Mouse (Mus musculus): Measurements from ENCODE around the gene Klhdc9. TPM values are rescaled to one million over a fixed set of nuclear protein-coding genes. Genes with fewer than 3 reads are reported as not detected.
A peak's percentile ranks its signal among the peaks of the same experiment; 100 is the strongest.

The Klhdc9 gene
- polyA plus RNA-seq, 1 experiment from 2014 or later, result 1.5 TPM

DNA sequence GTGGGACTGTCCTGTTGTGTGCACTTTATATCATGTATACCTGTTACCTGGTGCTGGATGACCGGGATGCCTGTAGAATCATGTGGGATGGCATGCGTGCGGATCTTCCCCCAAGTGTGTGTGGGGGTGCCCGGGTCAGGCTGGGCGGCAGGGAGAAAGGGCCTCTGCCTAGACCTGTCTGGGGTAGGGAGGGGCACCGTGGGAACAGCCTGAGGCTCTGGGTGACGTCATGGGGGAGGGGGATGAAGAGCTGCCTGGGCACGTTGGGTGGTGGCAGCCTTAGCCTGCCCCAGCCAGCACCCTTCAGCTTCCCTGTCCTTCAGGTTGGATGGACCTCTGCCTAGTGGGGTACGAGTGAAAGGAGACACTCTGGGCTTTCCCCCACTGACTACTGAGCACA is 23.8 kb upstream of the Klhdc9 start:
- H3K9ac ChIP-seq (ENCODE audit: low read length), result no peak overlapping the region
- WGBS, result 58% methylated on average over 9 of the region's 9 CpGs
- no peaks in the 10 kb centered on the region for H3K9me3 ChIP-seq (ENCODE audit: control insufficient read depth, low read length)
- peaks cover 16% of the 10 kb centered on the region; the same call in 1 of the 2 replicates for H3K27me3 ChIP-seq (replicated peaks; ENCODE audit: control insufficient read depth, insufficient read depth, low read length)
- no peak overlapping the region for H3K4me3 ChIP-seq (ENCODE audit: low read depth, low read length)
- DNase-seq (ENCODE audit: low spot score) (no peak), ATAC-seq (replicated peaks; ENCODE audit: low FRiP score, low TSS enrichment, low read depth) (no peak)
- H3K27ac ChIP-seq (ENCODE audit: low read depth), result no peak overlapping the region
- H3K36me3 ChIP-seq (ENCODE audit: control insufficient read depth, insufficient read depth, low read length), result no peaks in the 10 kb centered on the region
- no peak overlapping the region for H3K4me2 ChIP-seq (ENCODE audit: low read length)
- H3K4me1 ChIP-seq (replicated peaks; ENCODE audit: control insufficient read depth, insufficient read depth, low read length), result peaks cover 5% of the 10 kb centered on the region; the same call in 1 of the 2 replicates

DNA sequence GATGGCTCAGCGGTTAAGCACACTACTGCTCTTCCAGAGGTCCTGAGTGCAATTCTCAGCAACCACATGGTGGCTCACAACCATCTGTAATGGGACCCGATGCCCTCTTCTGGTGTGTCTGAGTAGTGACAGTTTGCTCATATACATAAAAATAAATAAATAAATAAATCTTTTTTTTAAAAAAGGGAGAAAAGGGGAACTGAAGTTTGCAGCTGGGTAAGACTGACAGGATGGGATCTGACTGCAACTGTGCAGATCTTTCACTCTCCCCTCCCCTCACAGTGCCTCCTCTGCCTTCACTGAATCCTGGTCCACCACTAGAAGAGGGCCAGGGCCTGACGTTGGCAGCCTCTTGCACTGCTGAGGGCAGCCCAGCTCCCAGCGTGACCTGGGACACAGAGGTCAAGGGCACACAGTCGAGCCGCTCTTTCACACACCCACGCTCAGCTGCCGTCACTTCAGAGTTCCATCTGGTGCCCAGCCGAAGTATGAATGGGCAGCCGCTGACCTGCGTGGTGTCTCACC is 21.6 kb upstream of the Klhdc9 start:
- Histone ChIP-seq H3K9me3 (ENCODE audit: control insufficient read depth, low read length) (no peaks in the 10 kb centered on the region), H3K36me3 (ENCODE audit: control insufficient read depth, insufficient read depth, low read length) (no peaks in the 10 kb centered on the region), H3K27ac (ENCODE audit: low read depth) (no peak overlapping the region), H3K9ac (ENCODE audit: low read length) (no peak overlapping the region), H3K4me1 (replicated peaks; ENCODE audit: control insufficient read depth, insufficient read depth, low read length) (peaks cover 5% of the 10 kb centered on the region; the same call in 1 of the 2 replicates), H3K27me3 (replicated peaks; ENCODE audit: control insufficient read depth, insufficient read depth, low read length) (peaks cover 18% of the 10 kb centered on the region; the same call in 1 of the 2 replicates), H3K4me2 (ENCODE audit: low read length) (no peak overlapping the region), H3K4me3 (ENCODE audit: low read depth, low read length) (no peak overlapping the region)
- ATAC-seq (replicated peaks; ENCODE audit: low FRiP score, low TSS enrichment, low read depth) (no peak), DNase-seq (ENCODE audit: low spot score) (no peak)
- WGBS, result 80% methylated on average over 11 of the region's 11 CpGs

DNA sequence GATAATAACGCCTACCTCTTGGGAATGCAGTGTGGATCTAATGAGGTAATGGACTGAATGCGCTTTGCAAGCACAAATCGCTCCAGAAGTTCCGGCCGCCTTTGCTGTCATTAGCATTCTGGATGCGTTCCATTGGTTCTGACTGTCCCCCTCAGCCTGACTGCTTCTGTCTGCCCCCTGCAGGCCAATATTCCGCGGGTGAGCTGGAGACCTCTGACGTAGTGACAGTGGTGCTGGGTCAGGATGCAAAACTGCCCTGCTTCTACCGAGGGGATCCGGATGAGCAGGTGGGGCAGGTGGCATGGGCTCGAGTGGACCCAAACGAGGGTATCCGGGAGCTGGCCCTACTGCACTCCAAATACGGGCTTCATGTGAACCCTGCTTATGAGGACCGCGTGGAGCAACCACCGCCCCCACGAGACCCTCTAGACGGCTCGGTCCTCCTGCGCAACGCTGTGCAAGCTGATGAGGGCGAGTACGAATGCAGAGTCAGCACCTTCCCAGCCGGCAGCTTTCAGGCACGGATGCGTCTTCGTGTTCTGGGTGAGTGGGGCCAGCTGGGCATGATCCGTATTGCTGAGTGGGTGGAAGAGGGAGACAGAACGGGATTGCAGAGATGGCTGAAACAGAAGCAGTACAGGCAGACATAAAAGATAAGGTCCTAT is 19.5 kb upstream of the Klhdc9 start:
- WGBS, result 4% methylated on average over 31 of the region's 31 CpGs
- 0 out of 2 replicates have a peak, but pooled peaks have one; percentile 36 for ATAC-seq (replicated peaks; ENCODE audit: low FRiP score, low TSS enrichment, low read depth)
- DNase-seq (ENCODE audit: low spot score), result peak; percentile 83

DNA sequence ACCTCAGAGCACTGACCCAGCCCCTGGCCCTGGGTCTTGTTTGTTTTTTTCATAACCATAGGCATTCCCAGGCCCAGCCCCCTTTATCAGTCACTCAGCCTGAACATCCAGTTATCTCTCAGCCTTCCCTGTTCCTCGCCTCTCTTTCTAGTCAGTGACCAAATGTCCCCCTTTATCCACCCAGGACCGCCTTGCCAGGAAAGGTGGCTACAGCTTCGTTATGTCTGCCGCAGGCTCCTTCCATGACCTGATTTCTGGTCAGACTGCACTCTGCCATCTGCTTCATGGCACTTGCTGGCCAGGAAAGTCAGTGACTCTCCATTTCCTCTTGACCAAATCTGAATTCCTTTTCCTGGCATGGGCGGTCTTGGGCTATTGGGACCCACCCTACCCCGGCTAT is 17.7 kb upstream of the Klhdc9 start:
- Histone ChIP-seq H3K36me3 (ENCODE audit: control insufficient read depth, insufficient read depth, low read length) (no peaks in the 10 kb centered on the region), H3K4me2 (ENCODE audit: low read length) (no peak overlapping the region), H3K27ac (ENCODE audit: low read depth) (no peak overlapping the region), H3K4me3 (ENCODE audit: low read depth, low read length) (no peak overlapping the region), H3K27me3 (replicated peaks; ENCODE audit: control insufficient read depth, insufficient read depth, low read length) (peaks cover 18% of the 10 kb centered on the region; the same call in 1 of the 2 replicates), H3K9ac (ENCODE audit: low read length) (no peak overlapping the region), H3K9me3 (ENCODE audit: control insufficient read depth, low read length) (no peaks in the 10 kb centered on the region), H3K4me1 (replicated peaks; ENCODE audit: control insufficient read depth, insufficient read depth, low read length) (peaks cover 14% of the 10 kb centered on the region; the same call in 1 of the 2 replicates)
- no peak for ATAC-seq (replicated peaks; ENCODE audit: low FRiP score, low TSS enrichment, low read depth)
- WGBS, result 90% methylated on average over 6 of the region's 6 CpGs
- DNase-seq (ENCODE audit: low spot score), result no peak

More for the DNA sequence above, 19.5 kb upstream of the Klhdc9 start:
- H3K4me1 ChIP-seq (replicated peaks; ENCODE audit: control insufficient read depth, insufficient read depth, low read length), result peaks cover 9% of the 10 kb centered on the region; the same call in 1 of the 2 replicates
- H3K27ac ChIP-seq (ENCODE audit: low read depth), result no peak overlapping the region
- H3K9me3 ChIP-seq (ENCODE audit: control insufficient read depth, low read length), result no peaks in the 10 kb centered on the region
- peaks cover 18% of the 10 kb centered on the region; the same call in 1 of the 2 replicates for H3K27me3 ChIP-seq (replicated peaks; ENCODE audit: control insufficient read depth, insufficient read depth, low read length)
- peak overlapping the region; percentile 51 for H3K4me2 ChIP-seq (ENCODE audit: low read length)
- H3K4me3 ChIP-seq (ENCODE audit: low read depth, low read length), result peak overlapping the region; percentile 13; the same call in 1 of the 2 replicates
- no peak overlapping the region for H3K9ac ChIP-seq (ENCODE audit: low read length)
- no peaks in the 10 kb centered on the region for H3K36me3 ChIP-seq (ENCODE audit: control insufficient read depth, insufficient read depth, low read length)

DNA sequence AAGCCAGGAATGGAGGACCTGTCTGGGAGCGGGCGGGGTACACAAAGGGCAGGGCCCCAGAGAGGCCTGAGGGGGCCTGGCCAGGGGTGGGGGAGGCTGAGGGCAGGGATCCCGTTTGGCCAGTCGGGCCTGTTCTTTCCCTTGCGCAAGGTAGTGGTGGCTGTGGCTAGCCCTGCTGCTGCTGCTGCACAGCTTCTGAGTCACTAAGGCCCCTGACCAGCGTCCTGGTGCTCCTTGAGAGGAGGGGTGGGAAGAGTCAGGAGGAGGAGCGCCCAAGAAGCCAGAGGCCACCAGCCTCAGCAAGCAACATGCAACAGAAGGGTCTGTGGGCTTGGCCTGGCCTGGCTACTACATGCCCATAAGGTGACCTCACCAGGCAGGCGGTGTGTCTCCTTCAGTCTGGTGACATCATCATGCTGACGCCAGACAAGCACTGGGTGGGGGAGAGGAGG is 15.1 kb upstream of the Klhdc9 start:
- Histone ChIP-seq H3K27me3 (replicated peaks; ENCODE audit: control insufficient read depth, insufficient read depth, low read length) (peaks cover 15% of the 10 kb centered on the region; the same call in 1 of the 2 replicates), H3K4me3 (ENCODE audit: low read depth, low read length) (no peak overlapping the region), H3K4me1 (replicated peaks; ENCODE audit: control insufficient read depth, insufficient read depth, low read length) (peaks cover 19% of the 10 kb centered on the region; the same call in 1 of the 2 replicates), H3K27ac (ENCODE audit: low read depth) (0 out of 2 replicates have a peak overlapping the region, but pooled peaks have one; percentile 11), H3K9ac (ENCODE audit: low read length) (no peak overlapping the region), H3K9me3 (ENCODE audit: control insufficient read depth, low read length) (no peaks in the 10 kb centered on the region), H3K4me2 (ENCODE audit: low read length) (peak overlapping the region; percentile 4; the same call in 1 of the 2 replicates), H3K36me3 (ENCODE audit: control insufficient read depth, insufficient read depth, low read length) (no peaks in the 10 kb centered on the region)
- ATAC-seq (replicated peaks; ENCODE audit: low FRiP score, low TSS enrichment, low read depth) (peak; percentile 86), DNase-seq (ENCODE audit: low spot score) (peak; percentile 78)
- WGBS, result 34% methylated on average over 9 of the region's 9 CpGs

DNA sequence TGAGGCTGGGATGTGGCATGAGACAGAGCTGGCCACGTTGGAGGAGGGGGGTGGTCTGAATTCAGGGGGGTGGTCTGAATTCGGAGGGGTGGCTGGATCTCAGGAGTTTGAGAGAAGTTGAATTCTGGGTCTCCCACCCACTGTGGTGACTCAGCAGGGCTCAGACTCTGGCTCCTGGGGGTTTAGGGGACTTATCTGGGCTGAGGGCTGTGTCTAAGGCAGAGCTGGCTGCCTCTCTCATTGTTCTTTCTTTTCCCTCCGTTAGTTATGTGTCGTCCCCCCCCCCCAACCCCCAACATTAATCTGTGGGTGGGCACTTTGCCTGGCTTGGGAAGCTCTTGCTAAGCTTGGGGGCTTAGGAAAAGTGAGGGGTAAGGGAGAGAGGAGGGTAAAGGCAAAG is 13.3 kb upstream of the Klhdc9 start:
- WGBS, result 3% methylated on average over 3 of the region's 4 CpGs
- H3K9ac ChIP-seq (ENCODE audit: low read length), result no peak overlapping the region
- H3K36me3 ChIP-seq (ENCODE audit: control insufficient read depth, insufficient read depth, low read length), result no peaks in the 10 kb centered on the region
- no peaks in the 10 kb centered on the region for H3K9me3 ChIP-seq (ENCODE audit: control insufficient read depth, low read length)
- no peak overlapping the region for H3K27ac ChIP-seq (ENCODE audit: low read depth)
- DNase-seq (ENCODE audit: low spot score), result no peak
- H3K27me3 ChIP-seq (replicated peaks; ENCODE audit: control insufficient read depth, insufficient read depth, low read length), result no peaks in the 10 kb centered on the region
- ATAC-seq (replicated peaks; ENCODE audit: low FRiP score, low TSS enrichment, low read depth), result no peak
- no peak overlapping the region for H3K4me2 ChIP-seq (ENCODE audit: low read length)
- H3K4me3 ChIP-seq (ENCODE audit: low read depth, low read length), result no peak overlapping the region
- peaks cover 15% of the 10 kb centered on the region; the same call in 1 of the 2 replicates for H3K4me1 ChIP-seq (replicated peaks; ENCODE audit: control insufficient read depth, insufficient read depth, low read length)

DNA sequence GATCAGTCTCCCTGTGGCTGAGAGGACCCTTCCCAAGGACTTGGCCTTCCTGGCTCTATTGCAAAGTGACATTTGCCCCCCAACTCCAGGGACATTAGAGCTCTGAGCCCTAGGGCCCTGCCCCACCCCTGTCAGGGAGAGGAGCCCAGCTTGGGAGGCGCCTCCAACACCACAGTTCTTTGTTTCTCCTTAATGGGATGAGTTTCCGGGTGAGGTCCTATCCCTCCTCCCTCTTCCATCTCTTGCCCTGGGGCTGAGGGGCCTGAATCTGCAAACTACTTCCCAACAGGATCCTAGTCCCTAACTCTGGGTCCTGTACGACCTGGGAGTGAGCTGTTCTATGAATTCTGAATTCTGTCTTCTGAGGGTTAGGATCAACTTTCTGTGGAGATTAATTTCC is 12.3 kb upstream of the Klhdc9 start:
- WGBS, result 45% methylated on average over 3 of the region's 3 CpGs
- no peak for ATAC-seq (replicated peaks; ENCODE audit: low FRiP score, low TSS enrichment, low read depth)

DNA sequence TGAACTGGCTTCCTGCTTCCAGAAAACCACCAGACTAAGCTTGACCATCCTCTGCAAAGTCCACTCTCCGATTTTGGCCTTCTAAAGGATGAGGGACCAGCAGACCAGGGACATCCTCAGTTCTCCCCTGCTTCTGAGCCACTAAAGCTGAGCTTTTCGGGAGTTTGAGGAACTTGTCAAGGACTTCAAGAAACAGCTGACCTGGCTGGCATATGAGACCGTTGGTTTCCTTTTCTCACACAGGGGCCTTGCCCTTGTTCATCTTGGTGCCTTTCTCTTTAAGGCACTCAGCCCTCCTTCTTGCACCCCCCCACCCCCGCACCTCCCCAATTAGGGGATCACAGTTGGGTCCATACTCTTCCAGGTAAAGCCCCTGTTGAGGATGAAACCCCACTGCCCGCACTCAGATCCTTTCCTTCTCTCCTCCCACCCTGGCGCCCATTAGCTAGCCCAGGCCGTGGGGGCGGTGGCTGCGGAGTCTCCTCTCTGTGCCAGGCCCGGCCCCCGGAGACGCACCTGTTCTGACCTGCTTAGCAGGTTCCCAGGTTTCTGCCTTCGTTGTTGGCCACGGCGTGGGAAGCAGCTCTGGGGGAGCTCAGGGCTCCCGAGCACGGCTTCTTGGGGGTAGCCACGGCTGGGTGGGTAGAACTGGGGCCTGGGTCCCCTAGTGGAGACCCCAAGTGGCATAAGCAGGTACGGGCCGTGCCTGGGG is 9.4 kb upstream of the Klhdc9 start, which contains the start of gene Nectin4:
Gene Nectin4, plus strand, starts transcription at position 255 of the 712 bp plus-strand sequence.
- no peaks in the 10 kb centered on the region for H3K9me3 ChIP-seq (ENCODE audit: control insufficient read depth, low read length)
- H3K27me3 ChIP-seq (replicated peaks; ENCODE audit: control insufficient read depth, insufficient read depth, low read length), result no peaks in the 10 kb centered on the region
- ATAC-seq (replicated peaks; ENCODE audit: low FRiP score, low TSS enrichment, low read depth) (peak; percentile 52; the same call in 1 of the 2 replicates), DNase-seq (ENCODE audit: low spot score) (peak; percentile 75)
- H3K4me2 ChIP-seq (ENCODE audit: low read length), result peak within 1 kb of the TSS; percentile 26
- H3K4me3 ChIP-seq (ENCODE audit: low read depth, low read length), result peak within 1 kb of the TSS; percentile 6; the same call in 1 of the 2 replicates
- H3K27ac ChIP-seq (ENCODE audit: low read depth), result peak within 1 kb of the TSS; percentile 16; the same call in 1 of the 2 replicates
- H3K9ac ChIP-seq (ENCODE audit: low read length), result no peak within 1 kb of the TSS
- WGBS, result 31% methylated on average over 20 of the region's 20 CpGs
- peaks cover 10% of the 10 kb centered on the region; the same call in 1 of the 2 replicates for H3K4me1 ChIP-seq (replicated peaks; ENCODE audit: control insufficient read depth, insufficient read depth, low read length)
- no peaks in the 10 kb centered on the region for H3K36me3 ChIP-seq (ENCODE audit: control insufficient read depth, insufficient read depth, low read length)

More for the DNA sequence above, 12.3 kb upstream of the Klhdc9 start:
- no peak for DNase-seq (ENCODE audit: low spot score)
- Histone ChIP-seq H3K36me3 (ENCODE audit: control insufficient read depth, insufficient read depth, low read length) (no peaks in the 10 kb centered on the region), H3K9me3 (ENCODE audit: control insufficient read depth, low read length) (no peaks in the 10 kb centered on the region), H3K27me3 (replicated peaks; ENCODE audit: control insufficient read depth, insufficient read depth, low read length) (no peaks in the 10 kb centered on the region), H3K4me2 (ENCODE audit: low read length) (no peak overlapping the region), H3K27ac (ENCODE audit: low read depth) (no peak overlapping the region), H3K9ac (ENCODE audit: low read length) (no peak overlapping the region), H3K4me3 (ENCODE audit: low read depth, low read length) (no peak overlapping the region), H3K4me1 (replicated peaks; ENCODE audit: control insufficient read depth, insufficient read depth, low read length) (peaks cover 15% of the 10 kb centered on the region; the same call in 1 of the 2 replicates)
